Mouse (Mus musculus) common myeloid progenitor, adult 5-6 weeks (primary cell): ENCODE measurements at regions not wholly inside any gene's neighbourhood (a gene's known extent, or its start where the extent isn't known, plus 50 kb on each side); places are given as distances from the start of the nearest gene placed in this dataset.

Experiments
- ATAC-seq: replicated peaks from 2 replicates; pipeline ENCODE4 v1.8.0; 2016; ENCODE audit warnings: low read depth, mild to moderate bottlenecking, moderate TSS enrichment, inconsistent platforms; ENCODE audit not compliant: poor library complexity, severe bottlenecking

- 0 out of 2 replicates have a peak, but pooled peaks have one; percentile 62 for ATAC-seq
Measured at GRCm38 (mm10) chr3:44912664-44913063, 465.5 kb upstream of the Pcdh10 start.

DNA sequence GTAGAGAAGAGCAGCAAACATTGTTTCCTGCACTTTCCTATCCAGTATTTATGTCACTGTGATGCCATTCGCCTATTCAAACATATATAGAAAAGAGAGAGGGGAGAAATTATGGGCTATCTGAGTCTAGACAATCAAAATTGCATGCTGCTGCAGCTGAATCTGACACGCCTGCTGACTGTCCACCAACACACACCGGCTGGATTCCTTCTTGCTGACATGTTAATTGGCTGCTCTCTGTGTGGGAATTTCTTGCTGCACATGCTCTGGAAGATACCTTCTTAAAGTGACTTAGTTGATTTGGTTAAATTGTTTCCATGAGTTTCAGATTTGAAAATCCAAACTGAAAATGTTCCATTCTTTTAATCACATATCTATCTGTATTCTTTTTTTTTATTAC lies 463.9 kb upstream of the Pcdh10 start:
- ATAC-seq: no peak
